Mouse (Mus musculus): ENCODE results near the gene Cdh11. TPM values are rescaled to one million over a fixed set of nuclear protein-coding genes. Genes with fewer than 3 reads are reported as not detected.

The Cdh11 gene
- polyA plus RNA-seq, 1 experiment from 2014 or later = 30.5 TPM

DNA sequence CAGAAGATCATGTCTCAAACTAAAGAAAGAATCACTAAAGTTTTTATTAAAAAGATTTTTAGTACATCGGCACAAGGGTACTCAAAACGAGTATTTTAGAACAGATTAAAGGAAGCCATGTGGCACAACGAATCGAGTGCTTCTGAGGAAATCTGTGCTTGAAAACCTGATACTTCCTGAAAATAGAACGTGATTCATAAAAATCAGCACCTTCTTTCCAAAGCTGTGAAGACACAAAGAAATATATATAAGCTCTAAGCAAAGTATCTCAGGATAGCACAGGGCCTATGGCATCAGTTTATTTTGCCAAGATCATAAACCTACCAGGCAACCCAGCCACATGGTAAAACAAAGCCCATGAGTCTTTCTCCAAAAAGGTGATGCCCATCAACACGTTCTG, 191.5 kb downstream of the Cdh11 start:
- Histone ChIP-seq H3K9ac (replicated peaks) (no peak overlapping the region), H3K9me3 (no peaks in the 10 kb centered on the region), H3K4me2 (replicated peaks) (no peak overlapping the region), H3K4me3 (no peak overlapping the region), H3K36me3 (no peaks in the 10 kb centered on the region), H3K27me3 (no peaks in the 10 kb centered on the region), H3K27ac (replicated peaks) (no peak overlapping the region), H3K4me1 (no peaks in the 10 kb centered on the region)
- ATAC-seq (replicated peaks) = no peak
- 88% methylated on average over 6 of the region's 6 CpGs for WGBS

Small RNA genes within 50 kb of the gene (microRNA-seq; reads per million reads assigned to microRNA genes)
- not detected for gene Gm26301
